Mouse (Mus musculus): ENCODE measurements around the gene Dnajc15.

DNA sequence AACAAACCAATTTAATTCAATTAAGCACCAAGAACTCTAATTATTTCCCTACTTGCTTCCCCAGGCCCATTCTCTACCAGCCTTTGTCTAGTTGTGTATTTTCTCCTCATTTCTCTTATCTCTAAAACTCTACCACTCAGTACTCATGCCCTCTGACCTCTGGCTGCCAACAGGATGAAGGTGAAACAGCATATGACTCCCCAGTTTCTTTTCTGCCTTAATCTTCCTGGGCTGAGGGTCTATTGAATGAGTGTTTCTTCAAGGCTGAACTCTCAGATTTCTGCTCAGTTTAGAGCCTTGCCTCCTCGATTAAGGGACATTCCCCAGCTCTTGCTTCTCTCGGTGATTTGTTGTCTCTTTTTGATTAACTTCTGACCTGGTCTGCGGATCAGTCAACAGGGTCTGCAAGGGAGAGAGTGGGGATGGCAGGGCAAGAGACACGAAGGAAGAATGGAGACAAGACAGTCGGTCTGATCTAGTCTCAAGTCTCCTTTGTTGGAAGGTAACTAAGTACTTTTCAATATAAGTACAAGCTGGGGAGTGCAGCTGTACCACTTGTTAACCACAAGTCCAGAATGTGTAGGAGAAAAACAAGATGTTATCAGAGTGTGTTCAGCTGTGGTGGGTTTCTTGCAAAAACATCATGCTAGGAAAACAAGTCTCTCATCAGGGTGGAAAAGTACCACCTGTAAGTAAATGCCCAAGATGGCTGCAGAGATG, 13.9 kb downstream of the Dnajc15 start:
- TF ChIP-seq POLR2A (IDR thresholded peaks at IDR 0.05; ENCODE audit: borderline replicate concordance, low read depth, low read length) (no peak), CTCF (IDR thresholded peaks at IDR 0.05; ENCODE audit: low read depth, low read length) (no peak)
